Comparison of ENCODE assay signal across 8 mouse cellular contexts in the genomic region with DNA sequence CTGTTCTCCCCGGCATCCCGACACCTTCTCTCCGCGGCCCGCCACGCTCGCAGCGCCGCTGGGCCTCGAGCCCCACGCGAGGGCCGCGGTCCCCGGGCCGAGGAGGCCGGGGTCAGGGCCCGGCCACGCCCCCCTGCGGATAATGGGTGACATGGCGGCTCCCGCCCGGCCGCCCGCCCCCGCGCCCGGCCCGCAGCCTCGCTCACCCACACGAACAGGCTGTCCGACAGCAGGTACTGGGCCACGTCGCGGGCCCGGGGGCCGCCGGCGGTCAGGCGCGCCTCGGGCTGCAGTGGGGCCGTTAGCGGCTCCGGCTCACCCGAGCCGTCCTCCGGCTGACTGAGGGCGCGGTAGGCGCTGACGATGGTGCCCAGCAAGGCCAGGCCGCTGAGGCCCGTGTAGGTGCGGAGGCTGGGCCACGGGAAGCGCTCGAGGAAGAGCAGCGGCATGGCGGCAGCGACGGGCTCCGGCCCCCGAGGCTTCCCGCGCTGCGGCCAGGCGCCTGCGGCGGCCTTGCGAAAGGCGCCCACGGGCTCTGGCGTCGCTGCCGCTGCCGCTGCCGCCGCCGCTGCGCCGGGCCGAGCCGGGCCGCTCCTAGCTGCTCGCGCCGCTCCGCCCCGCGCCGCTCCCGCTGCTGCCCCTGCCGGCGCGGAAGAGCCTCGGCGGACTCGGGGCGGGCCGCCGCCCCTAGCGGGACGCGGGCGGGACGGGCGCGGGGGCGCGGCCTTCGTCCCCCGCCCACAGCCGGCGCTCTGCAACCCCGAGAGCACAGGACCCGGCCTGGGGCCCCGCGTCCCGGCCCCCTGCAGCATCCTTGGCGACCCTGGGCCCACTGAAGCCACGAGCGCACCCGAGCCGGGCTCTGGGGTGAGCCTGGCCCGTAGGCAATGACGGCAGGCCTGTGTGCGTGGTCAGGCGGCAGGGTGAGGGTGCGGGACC. TPM values are rescaled to one million over a fixed set of nuclear protein-coding genes. Genes with fewer than 3 reads are reported as not detected.
A peak's percentile ranks its signal among the peaks of the same experiment; 100 is the strongest.
DNase-seq lines count a peak whose midpoint lies in the region; ATAC-seq and TF ChIP-seq lines count a peak whose summit lies in the region.

Amfr (minus strand) TSS at position 830 of the 939 bp plus-strand sequence.

- no peaks in the 10 kb centered on the region for H3K36me3 ChIP-seq in embryonic facial prominence, embryonic 14.5 days (ENCODE audit: control insufficient read depth, insufficient read depth, low read length)
- no peaks in the 10 kb centered on the region; the same call in 1 of the 2 replicates for H3K36me3 ChIP-seq in heart, adult 2 months (ENCODE audit: control insufficient read depth, insufficient read depth, low read length)
- H3K36me3 ChIP-seq in liver, adult 2 months (ENCODE audit: control insufficient read depth, insufficient read depth, low read length), result no peaks in the 10 kb centered on the region

- TF ChIP-seq EP300 in heart, adult 2 months (IDR thresholded peaks at IDR 0.05; ENCODE audit: insufficient read depth, low read depth, low read length), result no peak

- H3K27me3 ChIP-seq in embryonic facial prominence, embryonic 14.5 days (replicated peaks; ENCODE audit: control insufficient read depth, insufficient read depth, low read length), result no peaks in the 10 kb centered on the region
- H3K27me3 ChIP-seq in heart, adult 2 months (ENCODE audit: control insufficient read depth, insufficient read depth, low read length), result no peaks in the 10 kb centered on the region
- H3K27me3 ChIP-seq in liver, adult 2 months (ENCODE audit: control insufficient read depth, insufficient read depth, low read length), result no peaks in the 10 kb centered on the region

- peak within 1 kb of the TSS; percentile 89 for H3K4me2 ChIP-seq in embryonic facial prominence, embryonic 14.5 days (ENCODE audit: low read depth, low read length)

- peak; percentile 94 for ATAC-seq in embryonic facial prominence, embryonic 14.5 days (ENCODE audit: low read depth)
- peak; percentile 40 for ATAC-seq in monocyte, adult 5-6 weeks (replicated peaks; ENCODE audit: insufficient number of reproducible peaks, low FRiP score, low TSS enrichment, poor library complexity, severe bottlenecking)

- WGBS in embryonic facial prominence, embryonic 14.5 days, result 0% methylated on average over 32 of the region's 130 CpGs
- WGBS in heart, adult 2 months, result 2% methylated on average over 111 of the region's 130 CpGs
- under 1% methylated on average over 86 of the region's 130 CpGs for WGBS in liver, adult 2 months

- H3K4me1 ChIP-seq in embryonic facial prominence, embryonic 14.5 days (ENCODE audit: control insufficient read depth, insufficient read depth, low read length), result 0 out of 2 replicates have a peak, but pooled peaks cover 3% of the 10 kb centered on the region
- H3K4me1 ChIP-seq in heart, adult 2 months (ENCODE audit: control insufficient read depth, insufficient read depth, low read length), result peaks cover 7% of the 10 kb centered on the region
- H3K4me1 ChIP-seq in liver, adult 2 months (ENCODE audit: control insufficient read depth, insufficient read depth, low read length), result peaks cover 18% of the 10 kb centered on the region

- intact Hi-C loops in heart, adult 2 months (cut with DNase I), result loop anchor here (1.0 to 5.0 kb wide), 2 partner anchors 24 to 85 kb away; partner anchors contain the start of gene Bbs2

- no peaks in the 10 kb centered on the region for H3K9me3 ChIP-seq in embryonic facial prominence, embryonic 14.5 days (ENCODE audit: control insufficient read depth, low read length)

- H3K4me3 ChIP-seq in embryonic facial prominence, embryonic 14.5 days (ENCODE audit: low read depth, low read length), result peak within 1 kb of the TSS; percentile 97
- peak within 1 kb of the TSS; percentile 89 for H3K4me3 ChIP-seq in heart, adult 2 months
- peak within 1 kb of the TSS; percentile 99 for H3K4me3 ChIP-seq in liver, adult 2 months (ENCODE audit: insufficient read depth, low read depth, low read length)

- H3K9ac ChIP-seq in embryonic facial prominence, embryonic 14.5 days (ENCODE audit: low read depth, low read length), result peak within 1 kb of the TSS; percentile 97
- peak within 1 kb of the TSS; percentile 99 for H3K9ac ChIP-seq in heart, adult 2 months (ENCODE audit: low read depth, low read length)
- H3K9ac ChIP-seq in liver, adult 2 months (ENCODE audit: low read depth, low read length), result peak within 1 kb of the TSS; percentile 100

- TF ChIP-seq POLR2A in heart, adult 2 months (IDR thresholded peaks at IDR 0.05; ENCODE audit: insufficient read depth, low read depth, low read length), result no peak
- no peak for TF ChIP-seq POLR2A in liver, adult 2 months (IDR thresholded peaks at IDR 0.05; ENCODE audit: extremely low read depth, insufficient read depth, low read length)

- H3K27ac ChIP-seq in embryonic facial prominence, embryonic 14.5 days (replicated peaks; ENCODE audit: low read depth, low read length), result peak within 1 kb of the TSS; percentile 93
- peak within 1 kb of the TSS; percentile 92 for H3K27ac ChIP-seq in heart, adult 2 months
- peak within 1 kb of the TSS; percentile 95 for H3K27ac ChIP-seq in liver, adult 2 months (replicated peaks; ENCODE audit: insufficient read depth, low read depth, low read length)

- H3K79me2 ChIP-seq in heart, adult 2 months (replicated peaks; ENCODE audit: control insufficient read depth, insufficient read depth, low read length), result peaks cover 2% of the 10 kb centered on the region
- peaks cover 32% of the 10 kb centered on the region; the same call in 1 of the 2 replicates for H3K79me2 ChIP-seq in liver, adult 2 months (ENCODE audit: control insufficient read depth, insufficient read depth, low read length)

- peak; percentile 58 for TF ChIP-seq CTCF in heart, adult 2 months (IDR thresholded peaks at IDR 0.05)
- TF ChIP-seq CTCF in liver, adult 2 months (IDR thresholded peaks at IDR 0.05; ENCODE audit: low read depth, low read length), result peak; percentile 47; the same call in 1 of the 2 replicates

- peak; percentile 79 to 84 for DNase-seq in B cell, adult 2 months
- peak; percentile 28 to 61 for DNase-seq in adrenal gland, postnatal 4 days (ENCODE audit: low spot score in 2 of 2)
- peak; percentile 89 for DNase-seq in embryonic facial prominence, embryonic 14.5 days (ENCODE audit: low spot score)
- peak; percentile 83 to 86 for DNase-seq in heart, adult 2 months
- peak; percentile 35 to 60 for DNase-seq in kidney, adult 8-10 months
- DNase-seq in liver, adult 2 months (ENCODE audit: extremely low read depth, low read depth, low spot score), result peak; percentile 35
- peak; percentile 73 to 90 for DNase-seq in spleen, postnatal 4 days (ENCODE audit: low spot score in 2 of 2)

RNA-seq across cellular contexts. Expression of gene Amfr, which starts in this region (rescaled TPM):
- 100 to 1,000 TPM; 142 to 152 TPM for total RNA-seq in adrenal gland, postnatal 4 days (2021)
- 53.8 and 57.7 TPM in 2 replicates for polyA plus RNA-seq in embryonic facial prominence, embryonic 14.5 days (2014; fragmentation: Nextera tagmentation; extraction: Ambion mirVana)
- 100 to 1,000 TPM; 115 to 140 TPM for total RNA-seq in heart, adult 2 months (2021)
- polyA plus RNA-seq in heart, adult 2 months (2012; rRNA removed), result 127 and 155 TPM in 2 replicates
- total RNA-seq in liver, adult 2 months (2014; rRNA removed), result 239 and 281 TPM in 2 replicates
- 263 and 284 TPM in 2 replicates for polyA plus RNA-seq in liver, adult 2 months (2012; rRNA removed)
- total RNA-seq in monocyte, adult 5-6 weeks (2017), result 89.3 to 145 TPM (median 96.4 TPM) in 3 replicates

Comparison
In these comparisons a context has a peak if more than half of its experiments do, and no peak if none do; other contexts are left out.
1. Peak in every context shown above with its lines: DNase-seq, ATAC-seq, H3K4me3 ChIP-seq and H3K27ac ChIP-seq.
2. DNase-seq: peak in every context shown above with its lines; median percentile 89 in embryonic facial prominence, embryonic 14.5 days; 84 in heart, adult 2 months; 82 in B cell, adult 2 months; 82 in spleen, postnatal 4 days; 48 in kidney, adult 8-10 months; 44 in adrenal gland, postnatal 4 days; 35 in liver, adult 2 months.